Mouse (Mus musculus) limb, embryonic 14.5 days (tissue): ENCODE results near the gene Rabl6. TPM values are rescaled to one million over a fixed set of nuclear protein-coding genes. Genes with fewer than 3 reads are reported as not detected.

Source experiments
- ATAC-seq: fragments of 200-750 bp; cut with Nextera tagmentation; 2 replicates; pipeline ENCODE4 v1.8.0; 2017; ENCODE audit warnings: low read depth, moderate number of reproducible peaks, moderate TSS enrichment; ENCODE audit not compliant: low FRiP score
- DNase-seq: peaks from one replicate; pipeline ENCODE4 v3.0.0-alpha.2; 2015; ENCODE audit warnings: low spot score
- H3K27ac ChIP-seq: fragments of 300-500 bp; sonication (generic); replicated peaks from 2 replicates; pipeline ENCODE4 v1.5.1; 2014; ENCODE audit warnings: low read depth, mild to moderate bottlenecking, low read length, moderate library complexity, mixed read lengths
- H3K27me3 ChIP-seq: fragments of 300-500 bp; sonication (generic); 2 replicates; pipeline ENCODE4 v1.6.1; 2014; ENCODE audit warnings: low read length, mixed read lengths; ENCODE audit not compliant: control insufficient read depth, insufficient read depth
- H3K36me3 ChIP-seq: fragments of 300-500 bp; sonication (generic); 2 replicates; pipeline ENCODE4 v1.6.1; 2014; ENCODE audit warnings: mild to moderate bottlenecking, low read length, moderate library complexity, mixed read lengths; ENCODE audit not compliant: control insufficient read depth, insufficient read depth
- H3K4me1 ChIP-seq: fragments of 300-500 bp; sonication (generic); 2 replicates; pipeline ENCODE4 v1.6.1; 2014; ENCODE audit warnings: antibody characterized with exemption, low read length, mixed read lengths; ENCODE audit not compliant: control insufficient read depth, insufficient read depth
- H3K4me2 ChIP-seq: fragments of 300-500 bp; sonication (generic); replicated peaks from 2 replicates; pipeline ENCODE4 v1.6.1; 2014; ENCODE audit warnings: low read depth, mild to moderate bottlenecking, low read length, moderate library complexity; ENCODE audit not compliant: severe bottlenecking
- H3K4me3 ChIP-seq: fragments of 300-500 bp; sonication (generic); replicated peaks from 2 replicates; pipeline ENCODE4 v1.5.1; 2014; ENCODE audit warnings: low read length
- H3K9ac ChIP-seq: fragments of 300-500 bp; sonication (generic); 2 replicates; pipeline ENCODE4 v1.6.1; 2014; ENCODE audit warnings: mild to moderate bottlenecking, low read depth, low read length, moderate library complexity; ENCODE audit not compliant: severe bottlenecking
- H3K9me3 ChIP-seq: fragments of 300-500 bp; sonication (generic); 2 replicates; pipeline ENCODE4 v1.6.1; 2016; ENCODE audit warnings: low read length; ENCODE audit not compliant: control insufficient read depth
- POLR2A ChIP-seq: fragments of 200-500 bp; IDR thresholded peaks from 2 replicates; pipeline ENCODE4 v1.8.0; 2012; ENCODE audit warnings: inconsistent platforms, mild to moderate bottlenecking, moderate library complexity, borderline replicate concordance; ENCODE audit not compliant: insufficient read depth, insufficient read length; ENCODE audit errors: extremely low read depth
- WGBS: fragments of 180-500 bp; shearing (Covaris S2); extraction: QIAGEN DNeasy Blood & Tissue Kit; methylation state at CpG from one replicate; pipeline ENCODE4 v1.1.7; 2014; 5-methylcytosine and 5-hydroxymethylcytosine counted together
- polyA plus RNA-seq, 2 experiments: library from polyadenylated mRNA; depleted of rRNA in 1 of 2; stranded (reverse) in 1 of 2; unstranded in 1 of 2; fragments of >200 nt; fragmentation: Nextera tagmentation in 1 of 2; extraction: Ambion mirVana in 1 of 2; gene quantifications; 2 replicates each; pipeline versions ENCODE4 v1.2.1 to v1.2.3; 2012 to 2014

The Rabl6 gene
- polyA plus RNA-seq, 2 experiments = 74.8 to 99.4 TPM

GRCm38 (mm10) chr2:25625986-25626385, 17.7 kb upstream of the Rabl6 start:
- DNase-seq = no peak
- no peak for TF ChIP-seq POLR2A
- Histone ChIP-seq H3K36me3 (no peaks in the 10 kb centered on the region), H3K4me2 (no peak overlapping the region), H3K9me3 (no peaks in the 10 kb centered on the region), H3K27ac (no peak overlapping the region), H3K4me3 (no peak overlapping the region), H3K27me3 (no peaks in the 10 kb centered on the region), H3K4me1 (peaks cover 2% of the 10 kb centered on the region; the same call in 1 of the 2 replicates), H3K9ac (no peak overlapping the region)
- no peak for ATAC-seq
- WGBS = 67% methylated on average over 5 of the region's 5 CpGs

GRCm38 (mm10) chr2:25621229-25622200, 13.2 kb upstream of the Rabl6 start, which contains the start of gene Tmem141:
Gene Tmem141, minus strand, starts transcription at chr2:25622005.
- Histone ChIP-seq H3K4me3 (peak within 1 kb of the TSS; percentile 49), H3K27me3 (peaks cover 12% of the 10 kb centered on the region), H3K36me3 (no peaks in the 10 kb centered on the region), H3K4me1 (peaks cover 3% of the 10 kb centered on the region; the same call in 1 of the 2 replicates), H3K9me3 (no peaks in the 10 kb centered on the region), H3K4me2 (peak within 1 kb of the TSS; percentile 69), H3K27ac (peak within 1 kb of the TSS; percentile 27; the same call in 1 of the 2 replicates), H3K9ac (peak within 1 kb of the TSS; percentile 65)
- WGBS = 7% methylated on average over 34 of the region's 34 CpGs
- ATAC-seq = peak; percentile 91
- peak; percentile 86 for DNase-seq
- TF ChIP-seq POLR2A = 0 out of 2 replicates have a peak, but pooled peaks have one; percentile 46

- Histone ChIP-seq H3K4me3 (no peak overlapping the region), H3K9ac (peak overlapping the region; percentile 8; the same call in 1 of the 2 replicates), H3K4me2 (peak overlapping the region; percentile 69; the same call in 1 of the 2 replicates), H3K27ac (no peak overlapping the region), H3K27me3 (peaks cover 19% of the 10 kb centered on the region), H3K4me1 (peaks cover 3% of the 10 kb centered on the region; the same call in 1 of the 2 replicates), H3K36me3 (no peaks in the 10 kb centered on the region), H3K9me3 (no peaks in the 10 kb centered on the region)
- TF ChIP-seq POLR2A = no peak
- ATAC-seq (no peak), DNase-seq (no peak)
- WGBS = 83% methylated on average over 4 of the region's 4 CpGs
Observed at GRCm38 (mm10) chr2:25620852-25621228, 12.5 kb upstream of the Rabl6 start.

GRCm38 (mm10) chr2:25620386-25620785, 12.1 kb upstream of the Rabl6 start:
- Histone ChIP-seq H3K4me3 (no peak overlapping the region), H3K27me3 (peaks cover 23% of the 10 kb centered on the region), H3K4me2 (no peak overlapping the region), H3K9me3 (no peaks in the 10 kb centered on the region), H3K27ac (no peak overlapping the region), H3K36me3 (no peaks in the 10 kb centered on the region), H3K9ac (peak overlapping the region; percentile 8; the same call in 1 of the 2 replicates), H3K4me1 (peaks cover 3% of the 10 kb centered on the region; the same call in 1 of the 2 replicates)
- no peak for DNase-seq
- WGBS = 81% methylated on average over 6 of the region's 6 CpGs
- no peak for TF ChIP-seq POLR2A
- ATAC-seq = no peak

GRCm38 (mm10) chr2:25617578-25617977, 9.3 kb upstream of the Rabl6 start, which contains the start of gene Ccdc183:
Gene Ccdc183, minus strand, starts transcription at chr2:25617678.
- Histone ChIP-seq H3K27me3 (peaks cover 34% of the 10 kb centered on the region), H3K4me3 (peak within 1 kb of the TSS; percentile 8; the same call in 1 of the 2 replicates), H3K9ac (0 out of 2 replicates have a peak within 1 kb of the TSS, but pooled peaks have one; percentile 34), H3K4me2 (no peak within 1 kb of the TSS), H3K36me3 (no peaks in the 10 kb centered on the region), H3K27ac (no peak within 1 kb of the TSS), H3K9me3 (no peaks in the 10 kb centered on the region), H3K4me1 (peaks cover 3% of the 10 kb centered on the region; the same call in 1 of the 2 replicates)
- DNase-seq = no peak
- TF ChIP-seq POLR2A = no peak
- no peak for ATAC-seq
- WGBS = 81% methylated on average over 3 of the region's 3 CpGs
